Mouse (Mus musculus) megakaryocyte, adult 5-6 weeks (primary cell): ENCODE measurements around the gene Cyp2d26. TPM values are rescaled to one million over a fixed set of nuclear protein-coding genes. Genes with fewer than 3 reads are reported as not detected.
"Not testable (repeated sequence)": the region's sequence is repeated elsewhere in the genome, so short reads cannot be mapped to it uniquely, and the experiment has no call there.

Source experiments
- ATAC-seq: 2 replicates; pipeline ENCODE4 v1.8.0; 2016; ENCODE audit warnings: mild to moderate bottlenecking, inconsistent platforms; ENCODE audit not compliant: poor library complexity, severe bottlenecking
- total RNA-seq, 2 experiments: library from RNA; stranded (forward) in 1 of 2; stranded (reverse) in 1 of 2; fragments of 153-499, 151-499 nt in 1 of 2; fragments of 221-1000, 200-1000 nt in 1 of 2; gene quantifications; 2 replicates each; pipeline versions ENCODE4 v1.2.3 to v1.2.4; 2015 to 2017

Gene Cyp2d26
- not detected in 2 replicates for total RNA-seq (2015)
- total RNA-seq (2017) = not detected in 2 replicates

- no peak for ATAC-seq
Measured at GRCm38 (mm10) chr15:82794277-82794676, at the start of gene Cyp2d26. Gene Cyp2d26, minus strand, starts transcription at chr15:82794294.

GRCm38 (mm10) chr15:82839146-82839545, 45.1 kb upstream of the Cyp2d26 start:
- ATAC-seq = no peak

GRCm38 (mm10) chr15:82829917-82830316, 35.8 kb upstream of the Cyp2d26 start:
- ATAC-seq = no peak

GRCm38 (mm10) chr15:82825866-82826265, 31.8 kb upstream of the Cyp2d26 start:
- ATAC-seq = peak; percentile 75

- no peak for ATAC-seq
Measured at GRCm38 (mm10) chr15:82822347-82822746, 28.3 kb upstream of the Cyp2d26 start.

- no peak for ATAC-seq
Measured at GRCm38 (mm10) chr15:82821657-82822056, 27.6 kb upstream of the Cyp2d26 start.

GRCm38 (mm10) chr15:82815296-82815695, 21.2 kb upstream of the Cyp2d26 start:
- no peak for ATAC-seq

- ATAC-seq = peak; percentile 59; the same call in 1 of the 2 replicates
Measured at GRCm38 (mm10) chr15:82814806-82815205, 20.7 kb upstream of the Cyp2d26 start.

- ATAC-seq = no peak
Measured at GRCm38 (mm10) chr15:82814321-82814720, 20.2 kb upstream of the Cyp2d26 start.

GRCm38 (mm10) chr15:82810556-82810955, 16.5 kb upstream of the Cyp2d26 start:
- ATAC-seq = no peak

- ATAC-seq = no peak
Measured at GRCm38 (mm10) chr15:82809511-82809910, 15.4 kb upstream of the Cyp2d26 start.

GRCm38 (mm10) chr15:82806969-82807763, 13.1 kb upstream of the Cyp2d26 start:
- ATAC-seq = peak; percentile 45

- ATAC-seq = peak; percentile 76
Measured at GRCm38 (mm10) chr15:82804708-82805639, 10.9 kb upstream of the Cyp2d26 start.

GRCm38 (mm10) chr15:82795936-82796440, 1.9 kb upstream of the Cyp2d26 start:
- no peak for ATAC-seq

GRCm38 (mm10) chr15:82793868-82794267, 226 bp downstream of the Cyp2d26 start:
- no peak for ATAC-seq

GRCm38 (mm10) chr15:82793454-82793853, 640 bp downstream of the Cyp2d26 start:
- no peak for ATAC-seq

- no peak for ATAC-seq
Measured at GRCm38 (mm10) chr15:82792566-82792965, 1.5 kb downstream of the Cyp2d26 start.

- ATAC-seq = no peak
Measured at GRCm38 (mm10) chr15:82784581-82784980, 9.5 kb downstream of the Cyp2d26 start.

GRCm38 (mm10) chr15:82783800-82784199, 10.3 kb downstream of the Cyp2d26 start:
- no peak for ATAC-seq

- not testable (repeated sequence) for ATAC-seq
Measured at GRCm38 (mm10) chr15:82777856-82778255, 16.2 kb downstream of the Cyp2d26 start.

- ATAC-seq = no peak
Measured at GRCm38 (mm10) chr15:82765943-82766342, 28.2 kb downstream of the Cyp2d26 start.
